Mouse (Mus musculus) cerebellum, postnatal 4 days (tissue): ENCODE measurements around the gene Rdh16f1.

Experiments used
- DNase-seq, 2 experiments: peaks; one replicate each; pipeline ENCODE4 v3.0.0; 2022; ENCODE audit warnings: low spot score in 2 of 2, mixed read lengths in 1 of 2

Gene Rdh16f1

GRCm38 (mm10) chr10:127759181-127760110 lies at the start of gene Rdh16f1, which contains the start of gene Rdh1:
Rdh16f1 (plus strand) TSS chr10:127759787.
Rdh1 (plus strand) TSS chr10:127759721.
- no peak for DNase-seq

GRCm38 (mm10) chr10:127710331-127710730 lies 49.3 kb upstream of the Rdh16f1 start:
- no peak for DNase-seq

- DNase-seq: no peak
Observed at GRCm38 (mm10) chr10:127712736-127713135, 46.9 kb upstream of the Rdh16f1 start.

GRCm38 (mm10) chr10:127721671-127722418 lies 37.7 kb upstream of the Rdh16f1 start:
- DNase-seq: no peak

- no peak for DNase-seq
Observed at GRCm38 (mm10) chr10:127724178-127724577, 35.4 kb upstream of the Rdh16f1 start, which contains the start of gene Tac2. Tac2 (plus strand) TSS chr10:127724478.

GRCm38 (mm10) chr10:127725136-127725535 lies 34.5 kb upstream of the Rdh16f1 start:
- no peak for DNase-seq

GRCm38 (mm10) chr10:127728437-127728836 lies 31.1 kb upstream of the Rdh16f1 start:
- DNase-seq: peak in 1 of 2 experiments; percentile 59

GRCm38 (mm10) chr10:127730285-127730932 lies 29.2 kb upstream of the Rdh16f1 start:
- no peak for DNase-seq

GRCm38 (mm10) chr10:127730933-127731310 lies 28.7 kb upstream of the Rdh16f1 start:
- no peak for DNase-seq

GRCm38 (mm10) chr10:127731397-127731796 lies 28.2 kb upstream of the Rdh16f1 start:
- DNase-seq: no peak

- no peak for DNase-seq
Observed at GRCm38 (mm10) chr10:127734434-127734833, 25.2 kb upstream of the Rdh16f1 start.

- DNase-seq: no peak
Observed at GRCm38 (mm10) chr10:127736266-127736665, 23.3 kb upstream of the Rdh16f1 start.

- no peak for DNase-seq
Observed at GRCm38 (mm10) chr10:127736916-127737315, 22.7 kb upstream of the Rdh16f1 start.

- DNase-seq: no peak
Observed at GRCm38 (mm10) chr10:127737552-127737951, 22.0 kb upstream of the Rdh16f1 start.

- DNase-seq: no peak
Observed at GRCm38 (mm10) chr10:127738151-127738882, 21.3 kb upstream of the Rdh16f1 start.

GRCm38 (mm10) chr10:127739083-127739660 lies 20.4 kb upstream of the Rdh16f1 start, which contains the start of gene Zbtb39:
Zbtb39 (plus strand) TSS chr10:127739538.
- DNase-seq: peak; percentile 57 to 75

- peak in 1 of 2 experiments; percentile 38 for DNase-seq
Observed at GRCm38 (mm10) chr10:127739661-127740161, 19.9 kb upstream of the Rdh16f1 start.

- peak in 1 of 2 experiments; percentile 42 for DNase-seq
Observed at GRCm38 (mm10) chr10:127744661-127745060, 14.9 kb upstream of the Rdh16f1 start.

- DNase-seq: no peak
Observed at GRCm38 (mm10) chr10:127745886-127746285, 13.7 kb upstream of the Rdh16f1 start.

- DNase-seq: no peak
Observed at GRCm38 (mm10) chr10:127747254-127747653, 12.3 kb upstream of the Rdh16f1 start.
